Mouse (Mus musculus) central nervous system, embryonic 14 days (tissue): ENCODE results near the gene Pgap2. TPM values are rescaled to one million over a fixed set of nuclear protein-coding genes. Genes with fewer than 3 reads are reported as not detected.

ENCODE experiments used
- polyA plus RNA-seq: library from polyadenylated mRNA; depleted of rRNA; stranded (reverse); fragments of >200 nt; gene quantifications from 2 replicates; pipeline ENCODE4 v1.2.3, GENCODE M21; 2012; rRNA removed

Gene Pgap2
- 46.1 and 46.4 TPM in 2 replicates for polyA plus RNA-seq

GRCm38 (mm10) chr7:102209756-102210721, at the start of gene Pgap2, which contains the start of gene Nup98:
Gene Pgap2 (plus strand): TSS chr7:102210208.
Gene Nup98 (minus strand): TSS chr7:102210176.

GRCm38 (mm10) chr7:102255954-102256353, 45.9 kb downstream of the Pgap2 start, which contains the start of gene Rhog:
Gene Rhog (minus strand): TSS chr7:102256054.

GRCm38 (mm10) chr7:102267601-102268394, 57.8 kb downstream of the Pgap2 start, which contains the start of gene Stim1:
Gene Stim1 (plus strand): TSS chr7:102267806.

Other genes with a start within 250 kb of the Pgap2 start
- gene Il18bp, start 191.5 kb upstream of the Pgap2 start, polyA plus RNA-seq: 17.8 and 19.2 TPM in 2 replicates
- 84.0 and 84.5 TPM in 2 replicates for gene Rnf121, start 144.7 kb upstream of the Pgap2 start, polyA plus RNA-seq
- gene Xndc1, start 144.7 kb upstream of the Pgap2 start, polyA plus RNA-seq: 57.8 and 59.0 TPM in 2 replicates
- gene Xntrpc, start 144.5 kb upstream of the Pgap2 start, polyA plus RNA-seq: 7.0 and 7.4 TPM in 2 replicates
- gene Trpc2, start 127.1 kb upstream of the Pgap2 start, polyA plus RNA-seq: 3.5 and 3.9 TPM in 2 replicates
- 0.43 and 2.9 TPM in 2 replicates for gene Art1, start 108.5 kb upstream of the Pgap2 start, polyA plus RNA-seq
- 0.63 and 0.76 TPM in 2 replicates for gene Art5, start 100.7 kb upstream of the Pgap2 start, polyA plus RNA-seq
- 0.03 and 0.05 TPM in 2 replicates for gene Chrna10, start 93.4 kb upstream of the Pgap2 start, polyA plus RNA-seq
- gene Nup98, start within 50 bp of the Pgap2 start, polyA plus RNA-seq: 21.1 and 22.0 TPM in 2 replicates
- gene Rhog, start 45.8 kb downstream of the Pgap2 start, polyA plus RNA-seq: 12.7 and 19.3 TPM in 2 replicates
- 16.5 and 23.0 TPM in 2 replicates for gene Stim1, start 57.6 kb downstream of the Pgap2 start, polyA plus RNA-seq
- gene Rrm1, start 231.5 kb downstream of the Pgap2 start, polyA plus RNA-seq: 56.1 and 67.0 TPM in 2 replicates